Mouse (Mus musculus): ENCODE measurements around the gene Vgll4.

The Vgll4 gene

DNA sequence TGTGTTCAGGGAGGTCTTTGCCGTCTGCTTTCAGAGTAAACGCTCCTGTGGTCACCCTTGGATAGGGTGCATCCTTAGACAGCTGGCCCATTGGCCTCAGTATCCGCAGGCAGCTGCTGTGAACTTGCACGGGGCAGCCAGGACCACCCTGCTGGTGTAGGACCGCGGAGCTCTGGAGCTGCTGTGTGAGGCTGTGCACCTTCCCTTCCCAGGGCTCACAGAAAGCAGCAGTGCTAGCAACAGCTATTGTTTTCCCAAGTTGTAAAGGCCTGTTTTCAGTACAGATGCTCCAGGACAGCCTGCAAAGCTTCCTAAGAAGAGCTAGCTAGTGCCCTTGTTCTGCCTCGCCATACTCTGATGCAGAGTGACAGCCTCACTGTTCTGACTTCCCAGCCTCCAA lies 118.1 kb downstream of the Vgll4 start:
- CTCF ChIA-PET = no interaction called here

DNA sequence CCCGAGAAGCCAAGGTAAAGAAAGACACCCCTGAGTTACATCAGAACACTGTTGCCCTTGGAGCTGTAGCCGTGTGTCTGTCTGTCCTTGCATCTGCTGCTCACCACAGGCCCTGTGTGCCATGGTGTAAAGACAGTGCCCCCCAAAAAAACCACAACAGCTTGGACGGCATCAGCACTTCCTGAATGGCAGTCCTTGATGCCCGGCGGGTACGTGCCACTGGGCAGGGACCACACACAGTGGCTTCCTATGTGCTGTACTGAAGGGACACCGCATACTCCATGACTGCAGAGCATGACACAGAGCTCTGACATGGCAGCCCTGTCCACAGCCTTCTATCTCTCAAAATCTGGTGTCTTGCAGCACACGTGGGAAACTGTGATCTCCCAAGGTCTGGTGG lies 120.0 kb downstream of the Vgll4 start:
- CTCF ChIA-PET = no interaction called here

DNA sequence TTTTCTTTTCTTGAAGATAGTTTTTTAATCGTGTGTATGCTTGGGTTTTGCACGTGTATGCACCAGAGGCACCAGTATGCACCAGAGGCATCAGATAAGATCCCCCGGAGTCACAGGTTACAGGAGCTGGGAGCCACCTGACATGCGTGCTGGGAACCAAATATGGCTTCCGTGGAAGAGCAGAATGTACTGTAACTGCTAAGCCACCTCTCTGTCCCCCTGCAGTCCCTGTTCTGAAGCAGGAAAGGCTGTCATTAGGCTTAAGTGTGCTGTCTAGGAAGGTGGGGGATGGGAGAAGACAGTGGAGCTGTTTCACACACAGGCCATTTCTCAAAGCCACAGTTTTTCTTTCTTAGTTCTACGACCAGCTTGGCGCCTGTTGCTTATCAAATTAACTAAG lies 121.0 kb downstream of the Vgll4 start:
- CTCF ChIA-PET = no interaction called here

- CTCF ChIA-PET = interaction anchor here (0.5 kb wide), 1 partner anchor 9 kb away, joined by 3 read pairs; no protein-coding TSS in a partner anchor
Observed at GRCm38 (mm10) chr6:114847582-114848174, 122.1 kb downstream of the Vgll4 start.

DNA sequence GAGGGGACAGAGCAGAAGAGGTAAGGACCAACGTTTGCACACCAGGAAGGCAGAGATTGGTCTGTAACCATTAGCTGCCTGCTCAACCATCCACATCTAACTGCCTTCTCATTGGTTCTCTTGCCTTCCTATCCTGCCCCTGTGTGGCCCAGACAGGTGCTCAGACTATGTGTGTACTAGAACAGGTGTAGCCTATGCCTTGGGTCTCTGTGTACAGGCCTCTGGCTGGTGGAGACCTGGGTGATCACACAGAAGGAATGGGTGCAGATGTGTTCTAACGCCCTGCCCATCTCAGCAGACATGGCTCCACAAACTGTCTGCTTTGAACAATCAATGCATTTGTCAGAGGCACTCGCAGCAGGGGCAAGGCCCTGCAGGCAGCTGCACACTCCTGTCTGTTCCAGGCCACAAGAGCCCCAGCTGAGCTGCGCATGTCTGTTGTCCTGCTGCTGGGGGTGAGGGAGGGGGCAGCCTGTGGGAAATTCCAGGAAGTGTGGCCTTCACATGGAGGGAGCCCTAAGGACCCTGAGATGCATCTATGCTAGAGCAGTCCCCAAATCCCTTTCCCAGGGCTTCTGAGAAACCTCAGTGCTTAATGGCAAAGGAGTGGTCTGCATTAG lies 123.5 kb downstream of the Vgll4 start:
- CTCF ChIA-PET = interaction anchor here (0.6 kb wide), 1 partner anchor 28 kb away, joined by 5 read pairs; no protein-coding TSS in a partner anchor

GRCm38 (mm10) chr6:114842863-114843262 lies 126.9 kb downstream of the Vgll4 start:
- CTCF ChIA-PET = no interaction called here

DNA sequence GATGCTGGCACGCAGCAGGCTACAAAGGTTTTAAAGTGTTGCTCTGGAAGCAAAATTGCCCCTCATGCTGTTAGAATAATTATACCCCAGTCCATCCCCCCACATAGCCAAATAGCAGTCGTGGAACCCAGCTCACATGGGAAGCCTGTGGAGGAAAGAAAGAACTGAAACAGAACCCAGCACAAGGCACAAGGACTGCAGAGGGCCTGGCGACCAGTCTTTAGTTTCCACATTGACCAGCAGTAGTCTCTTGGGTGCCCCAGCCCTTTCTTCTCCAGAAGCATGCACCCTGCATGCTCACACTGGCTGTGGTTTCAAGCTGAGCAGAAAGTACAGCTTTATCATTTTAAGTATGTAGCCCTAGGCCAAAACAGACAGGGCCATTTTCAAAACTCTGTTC lies 127.7 kb downstream of the Vgll4 start:
- CTCF ChIA-PET = no interaction called here

GRCm38 (mm10) chr6:114840012-114840411 lies 129.8 kb downstream of the Vgll4 start:
- CTCF ChIA-PET = no interaction called here

DNA sequence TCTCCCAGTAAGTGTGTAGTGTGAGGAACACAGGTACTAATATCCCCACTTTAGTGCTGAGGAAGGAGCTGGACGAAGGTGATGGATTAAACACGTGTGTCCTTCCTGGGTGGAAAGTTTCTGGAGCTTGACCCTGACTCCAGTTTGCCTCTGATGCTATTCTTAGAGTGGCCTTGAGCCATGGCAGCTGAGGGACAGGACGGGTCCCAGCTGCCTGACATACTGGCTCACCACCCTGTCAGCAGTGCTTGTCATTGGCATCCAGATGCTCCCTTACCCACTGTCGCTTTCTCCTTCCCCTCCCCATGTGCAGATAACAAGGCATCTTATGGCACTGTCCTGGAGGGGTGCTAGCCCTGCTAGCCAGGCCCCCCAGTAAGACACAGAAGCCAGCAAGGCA lies 130.9 kb downstream of the Vgll4 start:
- CTCF ChIA-PET = interaction anchor here (0.7 kb wide), 1 partner anchor 9 kb away, joined by 3 read pairs; no protein-coding TSS in a partner anchor

- CTCF ChIA-PET = interaction anchor here (0.5 to 0.9 kb wide), 2 partner anchors 59 to 87 kb away, joined by 3 to 4 read pairs; no protein-coding TSS in a partner anchor
Observed at GRCm38 (mm10) chr6:114836433-114836832, 133.4 kb downstream of the Vgll4 start.

DNA sequence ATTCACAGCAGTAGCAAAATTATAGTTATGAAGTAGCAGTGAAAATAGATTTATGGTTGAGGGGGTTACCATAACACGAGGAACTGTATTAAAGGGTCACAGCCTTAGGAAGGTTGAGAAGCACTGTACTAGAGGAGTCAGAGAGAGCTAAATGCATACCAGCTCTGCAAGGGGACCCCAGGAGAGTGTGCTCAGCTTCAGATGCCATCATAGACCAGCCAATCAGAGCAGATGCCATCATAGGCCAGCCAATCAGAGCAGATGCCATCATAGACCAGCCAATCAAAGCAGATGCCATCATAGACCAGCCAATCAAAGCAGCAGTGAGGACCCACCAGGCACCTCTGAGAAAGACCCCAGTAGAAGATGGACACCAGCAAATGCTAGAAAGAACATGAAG lies 134.0 kb downstream of the Vgll4 start:
- CTCF ChIA-PET = interaction anchor here (0.5 kb wide), 1 partner anchor 59 kb away, joined by 4 read pairs; no protein-coding TSS in a partner anchor

- CTCF ChIA-PET = no interaction called here
Observed at GRCm38 (mm10) chr6:114835344-114835743, 134.4 kb downstream of the Vgll4 start.

DNA sequence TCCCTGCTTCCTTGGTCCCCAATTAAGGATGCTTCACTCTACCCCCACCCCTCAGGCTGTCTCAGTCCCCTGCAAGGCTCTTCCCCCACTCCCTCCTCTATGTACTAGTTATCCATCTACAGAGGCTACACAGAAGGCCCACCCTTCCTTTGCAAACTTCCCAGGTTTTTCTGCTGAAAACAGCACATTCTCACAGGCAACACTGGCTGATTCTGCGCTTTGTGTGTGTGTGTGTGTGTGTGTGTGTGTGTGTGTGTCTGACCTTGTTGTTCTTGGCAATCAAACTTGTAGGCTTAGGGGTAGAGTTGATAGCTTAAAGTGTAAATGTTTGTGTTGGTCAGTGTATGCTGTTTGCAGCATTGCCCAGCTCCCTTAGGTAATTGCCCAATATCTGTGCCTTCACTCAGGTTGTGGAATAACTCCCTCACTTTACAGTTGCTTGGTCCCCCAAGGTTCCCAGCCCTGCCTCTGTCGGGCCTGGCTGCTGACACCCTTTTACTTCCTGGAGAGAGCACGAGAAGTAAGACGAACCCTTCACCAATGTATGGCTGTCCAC lies 135.9 kb downstream of the Vgll4 start:
- CTCF ChIA-PET = no interaction called here

GRCm38 (mm10) chr6:114833058-114833685 lies 136.6 kb downstream of the Vgll4 start:
- CTCF ChIA-PET = no interaction called here

DNA sequence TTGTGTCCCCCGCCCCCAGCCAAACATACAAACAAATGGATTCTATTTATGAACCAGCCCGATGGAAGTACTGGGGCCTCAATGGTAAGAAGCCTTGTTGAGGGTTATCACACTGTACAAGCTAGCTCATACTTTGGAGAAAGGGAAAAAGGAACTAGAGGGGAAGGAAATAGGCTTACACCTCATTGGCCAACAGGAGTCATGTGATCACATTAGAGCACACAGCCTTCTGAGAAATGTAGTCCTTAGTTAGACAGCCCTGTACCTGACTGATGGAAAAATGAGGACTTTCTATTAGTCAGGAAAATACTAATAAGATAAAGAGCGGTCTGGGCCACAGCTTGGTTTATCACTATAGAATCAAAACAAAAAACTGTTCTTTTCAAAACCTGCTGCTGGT lies 138.0 kb downstream of the Vgll4 start:
- CTCF ChIA-PET = no interaction called here

GRCm38 (mm10) chr6:114829660-114830438 lies 139.9 kb downstream of the Vgll4 start:
- CTCF ChIA-PET = no interaction called here

GRCm38 (mm10) chr6:114826889-114827288 lies 142.9 kb downstream of the Vgll4 start:
- CTCF ChIA-PET = no interaction called here

DNA sequence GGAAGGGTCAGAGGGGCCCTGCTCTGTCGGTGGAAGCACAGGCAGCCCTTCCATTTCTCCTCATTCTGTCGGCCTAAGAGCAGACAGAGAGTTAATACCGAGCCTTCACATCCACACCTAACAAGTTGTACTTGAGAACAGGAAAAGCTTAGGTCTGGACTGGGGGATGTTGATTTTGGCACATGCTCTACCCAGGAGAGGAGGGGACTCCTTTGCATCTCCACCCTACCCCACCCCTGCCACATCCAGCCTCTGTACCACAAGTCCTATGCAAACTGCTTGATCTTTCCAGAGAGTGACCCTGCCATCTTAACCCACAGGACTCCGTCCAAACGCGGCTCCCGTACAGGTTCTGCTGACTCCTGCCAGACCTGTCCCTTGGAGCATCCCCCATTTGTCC lies 148.1 kb downstream of the Vgll4 start:
- CTCF ChIA-PET = no interaction called here

- CTCF ChIA-PET = no interaction called here
Observed at GRCm38 (mm10) chr6:114819971-114820481, 149.8 kb downstream of the Vgll4 start.

- CTCF ChIA-PET = interaction anchor here (0.6 kb wide), 2 partner anchors 27 to 64 kb away, joined by 5 to 12 read pairs; no protein-coding TSS in a partner anchor
Observed at GRCm38 (mm10) chr6:114818471-114818870, 151.3 kb downstream of the Vgll4 start.

DNA sequence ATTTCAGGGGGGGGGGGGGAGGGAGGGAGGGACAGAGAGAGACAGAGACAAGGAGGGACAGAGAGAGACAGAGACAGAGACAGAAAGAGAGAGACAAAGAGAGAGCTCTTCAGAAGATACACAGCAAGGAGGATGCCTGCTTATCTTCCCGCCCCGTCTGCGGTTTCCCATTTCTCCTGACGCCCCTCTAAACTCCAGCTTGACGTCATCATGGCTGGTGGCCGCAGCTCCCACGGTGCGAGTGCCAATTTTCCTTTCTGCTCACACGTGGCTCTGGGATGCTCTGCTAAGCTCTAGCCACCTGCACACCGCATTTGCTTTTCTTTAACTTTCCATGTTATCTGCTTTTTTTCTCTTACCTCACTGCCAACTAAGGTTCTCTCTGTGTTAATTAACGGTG lies 151.8 kb downstream of the Vgll4 start:
- CTCF ChIA-PET = interaction anchor here (0.6 kb wide), 3 partner anchors 28 to 64 kb away, joined by 4 to 12 read pairs (median 5); no protein-coding TSS in a partner anchor
